Mouse (Mus musculus) myocyte (in vitro differentiated cells): ENCODE measurements around the gene Brd9.

Experiments
- CEBPB ChIP-seq: IDR thresholded peaks from 2 replicates; pipeline ENCODE4 v1.6.1; 2011; ENCODE audit warnings: mild to moderate bottlenecking, moderate library complexity; ENCODE audit not compliant: poor library complexity, insufficient read depth, severe bottlenecking
- E2F4 ChIP-seq: IDR thresholded peaks from one replicate; pipeline ENCODE4 v1.6.1; 2011; ENCODE audit warnings: mild to moderate bottlenecking, control low read depth, moderate library complexity; ENCODE audit not compliant: insufficient read depth
- MYOG ChIP-seq, 3 experiments: IDR thresholded peaks; one replicate each; pipeline ENCODE4 v1.6.1; 2011; ENCODE audit warnings: control low read depth in 2 of 3, low read depth in 2 of 3, mild to moderate bottlenecking in 2 of 3; ENCODE audit not compliant: insufficient read length in 2 of 3, control insufficient read depth in 1 of 3, insufficient read depth in 1 of 3
- POLR2A ChIP-seq: IDR thresholded peaks from one replicate; pipeline ENCODE4 v1.6.1; 2011; ENCODE audit warnings: low read depth, mild to moderate bottlenecking, control low read depth, moderate library complexity; ENCODE audit not compliant: insufficient read length
- POLR2AphosphoS2 ChIP-seq: IDR thresholded peaks from one replicate; pipeline ENCODE4 v1.6.1; 2011; ENCODE audit warnings: low read depth, control low read depth; ENCODE audit not compliant: insufficient read length
- SRF ChIP-seq: IDR thresholded peaks from one replicate; pipeline ENCODE4 v1.6.1; 2011; ENCODE audit warnings: low read depth; ENCODE audit not compliant: control insufficient read depth, insufficient read length

- TF ChIP-seq MYOG (IDR thresholded peaks at IDR 0.05; ENCODE audit: control insufficient read depth in 1 of 3, insufficient read depth in 1 of 3, insufficient read length in 2 of 3, low read depth in 2 of 3) (no peak), SRF (no peak), E2F4 (no peak), POLR2A (no peak), POLR2AphosphoS2 (no peak), CEBPB (no peak)
Observed at GRCm38 (mm10) chr13:73976935-73977334, 39.3 kb downstream of the Brd9 start.
